Mouse (Mus musculus) E14TG2a.4 (cell line): ENCODE data around the gene Ppm1m.

Source experiments
- CTCF ChIP-seq: conservative IDR thresholded peaks from 2 replicates; pipeline ENCODE4 v1.5.1; 2014; ENCODE audit warnings: low read length
- NANOG ChIP-seq: IDR thresholded peaks from 2 replicates; pipeline ENCODE4 v1.6.1; 2014; ENCODE audit warnings: borderline replicate concordance, low read length, mixed read lengths

DNA sequence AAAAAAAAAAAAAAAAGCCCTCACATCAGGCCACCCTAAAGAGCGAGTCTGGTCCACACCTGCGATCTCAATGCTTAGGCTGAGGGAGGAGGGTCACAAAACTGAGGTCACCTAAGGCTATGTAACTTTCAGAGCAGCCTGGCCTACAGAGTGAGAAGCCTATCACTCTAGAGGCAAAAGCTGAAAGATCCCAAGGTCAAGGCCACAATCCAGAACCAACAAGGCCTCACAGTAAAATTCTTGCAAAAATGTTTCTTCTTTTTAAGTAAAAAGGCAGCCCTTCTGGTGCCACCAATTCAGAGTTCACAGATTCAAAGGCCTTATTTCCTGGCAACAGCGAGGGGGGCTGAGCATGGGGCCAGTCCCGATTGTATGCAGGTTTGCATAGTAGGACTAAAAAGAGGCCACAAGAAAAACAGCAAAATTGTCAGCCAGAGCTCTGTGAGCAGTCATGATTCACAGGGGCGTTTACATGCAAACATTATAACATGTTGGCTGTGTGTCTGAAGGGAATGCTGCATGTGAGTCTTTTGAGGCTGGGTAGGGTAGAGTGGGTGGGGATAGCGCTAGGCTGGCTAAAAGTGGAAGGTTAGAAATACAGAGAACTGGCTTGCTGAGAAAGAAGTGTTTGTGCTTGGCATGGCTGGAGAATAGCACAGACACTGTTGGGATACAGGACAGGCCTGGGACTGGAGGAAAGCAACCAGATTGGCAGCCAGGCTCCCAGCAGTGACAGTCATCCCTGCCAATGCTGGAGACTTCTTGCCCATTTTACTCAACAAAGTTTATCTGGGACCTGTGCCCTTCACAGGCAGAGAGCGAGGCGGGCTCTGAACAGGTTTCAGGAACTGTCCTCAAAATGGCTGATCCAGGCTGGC is 5.4 kb downstream of the Ppm1m start:
- TF ChIP-seq CTCF: no peak
- TF ChIP-seq NANOG: no peak
